Mouse (Mus musculus) ES-Bruce4 (cell line): ENCODE data around the gene Krt39. TPM values are rescaled to one million over a fixed set of nuclear protein-coding genes. Genes with fewer than 3 reads are reported as not detected.

Experiments
- H3K27ac ChIP-seq: 2 replicates; pipeline ENCODE4 v1.5.1; 2012; ENCODE audit warnings: low read length, inconsistent platforms; ENCODE audit not compliant: insufficient read depth
- H3K27me3 ChIP-seq: 2 replicates; pipeline ENCODE4 v1.6.1; 2012; ENCODE audit warnings: mild to moderate bottlenecking, low read length, inconsistent platforms; ENCODE audit not compliant: control insufficient read depth, poor library complexity, insufficient read depth, severe bottlenecking
- H3K36me3 ChIP-seq: 2 replicates; pipeline ENCODE4 v1.6.1; 2012; ENCODE audit warnings: inconsistent platforms, mild to moderate bottlenecking, low read length, moderate library complexity; ENCODE audit not compliant: control insufficient read depth, poor library complexity, insufficient read depth, severe bottlenecking
- H3K4me1 ChIP-seq: one replicate; pipeline ENCODE4 v1.8.1; 2011; ENCODE audit warnings: low read length; ENCODE audit not compliant: control insufficient read depth, insufficient read depth
- H3K4me3 ChIP-seq: 2 replicates; pipeline ENCODE4 v1.5.1; 2011; ENCODE audit warnings: low read depth, mild to moderate bottlenecking, low read length
- H3K9ac ChIP-seq: 2 replicates; pipeline ENCODE4 v1.6.1; 2012; ENCODE audit warnings: low read depth, mild to moderate bottlenecking, inconsistent platforms; ENCODE audit not compliant: poor library complexity, severe bottlenecking
- H3K9me3 ChIP-seq: replicated peaks from 2 replicates; pipeline ENCODE4 v1.6.1; 2012; ENCODE audit warnings: mild to moderate bottlenecking, low read length, inconsistent platforms; ENCODE audit not compliant: control insufficient read depth, poor library complexity, insufficient read depth, severe bottlenecking
- CTCF ChIP-seq: IDR thresholded peaks from one replicate; pipeline ENCODE4 v1.8.1; 2011; ENCODE audit warnings: low read depth, low read length
- EP300 ChIP-seq: IDR thresholded peaks from 2 replicates; pipeline ENCODE4 v1.6.1; 2011; ENCODE audit warnings: low read depth, low read length; ENCODE audit not compliant: insufficient read depth
- POLR2A ChIP-seq: IDR thresholded peaks from one replicate; pipeline ENCODE4 v1.8.1; 2011; ENCODE audit warnings: low read length; ENCODE audit not compliant: insufficient read depth
- polyA plus RNA-seq: library from polyadenylated mRNA; stranded (reverse); fragments of >200 nt; gene quantifications from 2 replicates; pipeline ENCODE4 v1.2.4, GENCODE M21; 2011; ENCODE audit warnings: low read depth; ENCODE audit not compliant: missing spikeins, insufficient read depth, insufficient read length

The Krt39 gene
- polyA plus RNA-seq, 1 experiment, result not detected

GRCm38 (mm10) chr11:99496460-99496859 lies 24.7 kb downstream of the Krt39 start:
- Histone ChIP-seq H3K4me3 (no peak overlapping the region), H3K9me3 (no peaks in the 10 kb centered on the region), H3K27ac (no peak overlapping the region), H3K36me3 (no peaks in the 10 kb centered on the region), H3K27me3 (no peaks in the 10 kb centered on the region; the same call in 1 of the 2 replicates), H3K9ac (no peak overlapping the region), H3K4me1 (no peaks in the 10 kb centered on the region)
- no peak for TF ChIP-seq POLR2A
- TF ChIP-seq EP300, result no peak
- TF ChIP-seq CTCF, result no peak

- Histone ChIP-seq H3K27me3 (no peaks in the 10 kb centered on the region; the same call in 1 of the 2 replicates), H3K27ac (no peak overlapping the region), H3K4me1 (no peaks in the 10 kb centered on the region), H3K4me3 (no peak overlapping the region), H3K36me3 (no peaks in the 10 kb centered on the region), H3K9ac (no peak overlapping the region), H3K9me3 (no peaks in the 10 kb centered on the region)
- TF ChIP-seq CTCF (no peak), EP300 (no peak), POLR2A (no peak)
Measured at GRCm38 (mm10) chr11:99494741-99495140, 26.4 kb downstream of the Krt39 start.

GRCm38 (mm10) chr11:99493574-99493850 lies 27.6 kb downstream of the Krt39 start:
- H3K9ac ChIP-seq, result no peak overlapping the region
- H3K9me3 ChIP-seq, result no peaks in the 10 kb centered on the region
- H3K4me1 ChIP-seq, result no peaks in the 10 kb centered on the region
- no peaks in the 10 kb centered on the region; the same call in 1 of the 2 replicates for H3K27me3 ChIP-seq
- H3K27ac ChIP-seq, result no peak overlapping the region
- H3K36me3 ChIP-seq, result no peaks in the 10 kb centered on the region
- H3K4me3 ChIP-seq, result no peak overlapping the region
- TF ChIP-seq CTCF, result no peak
- TF ChIP-seq POLR2A, result no peak
- no peak for TF ChIP-seq EP300

- Histone ChIP-seq H3K4me1 (no peaks in the 10 kb centered on the region), H3K36me3 (no peaks in the 10 kb centered on the region), H3K27me3 (no peaks in the 10 kb centered on the region; the same call in 1 of the 2 replicates), H3K9me3 (no peaks in the 10 kb centered on the region), H3K9ac (no peak within 1 kb of the TSS), H3K4me3 (no peak within 1 kb of the TSS), H3K27ac (no peak within 1 kb of the TSS)
- no peak for TF ChIP-seq CTCF
- no peak for TF ChIP-seq EP300
- no peak for TF ChIP-seq POLR2A
Measured at GRCm38 (mm10) chr11:99492733-99493573, 28.2 kb downstream of the Krt39 start, which contains the start of gene Krt23. Gene Krt23, minus strand, starts transcription at chr11:99493137.

- Histone ChIP-seq H3K9ac (no peak overlapping the region), H3K27ac (no peak overlapping the region), H3K9me3 (no peaks in the 10 kb centered on the region), H3K4me1 (no peaks in the 10 kb centered on the region), H3K27me3 (no peaks in the 10 kb centered on the region), H3K4me3 (no peak overlapping the region), H3K36me3 (no peaks in the 10 kb centered on the region)
- no peak for TF ChIP-seq POLR2A
- no peak for TF ChIP-seq EP300
- TF ChIP-seq CTCF, result no peak
Measured at GRCm38 (mm10) chr11:99491040-99491439, 30.1 kb downstream of the Krt39 start.

GRCm38 (mm10) chr11:99490624-99491023 lies 30.5 kb downstream of the Krt39 start:
- TF ChIP-seq CTCF (no peak), POLR2A (no peak), EP300 (no peak)
- H3K27me3 ChIP-seq, result no peaks in the 10 kb centered on the region
- no peaks in the 10 kb centered on the region for H3K4me1 ChIP-seq
- no peak overlapping the region for H3K4me3 ChIP-seq
- H3K9me3 ChIP-seq, result no peaks in the 10 kb centered on the region
- H3K9ac ChIP-seq, result no peak overlapping the region
- H3K36me3 ChIP-seq, result no peaks in the 10 kb centered on the region
- no peak overlapping the region for H3K27ac ChIP-seq
